Mouse (Mus musculus) hindbrain, embryonic 16.5 days (tissue): ENCODE measurements around the gene Zfand2a. TPM values are rescaled to one million over a fixed set of nuclear protein-coding genes. Genes with fewer than 3 reads are reported as not detected.

ENCODE experiments used
- ATAC-seq: fragments of 200-750 bp; cut with Nextera tagmentation; 2 replicates; pipeline ENCODE4 v1.8.0; 2017; ENCODE audit warnings: moderate TSS enrichment, moderate library complexity
- H3K27ac ChIP-seq: fragments of 300-500 bp; sonication (generic); 2 replicates; pipeline ENCODE4 v1.5.1; 2014; ENCODE audit warnings: low read depth, mild to moderate bottlenecking, control low read depth, low read length, moderate library complexity
- H3K27me3 ChIP-seq: fragments of 300-500 bp; sonication (generic); replicated peaks from 2 replicates; pipeline ENCODE4 v1.6.1; 2014; ENCODE audit warnings: low read length; ENCODE audit not compliant: control insufficient read depth, insufficient read depth
- H3K36me3 ChIP-seq: fragments of 300-500 bp; sonication (generic); 2 replicates; pipeline ENCODE4 v1.6.1; 2014; ENCODE audit warnings: mild to moderate bottlenecking, low read length, moderate library complexity, mixed read lengths; ENCODE audit not compliant: control insufficient read depth, insufficient read depth
- H3K4me1 ChIP-seq: fragments of 300-500 bp; sonication (generic); 2 replicates; pipeline ENCODE4 v1.6.1; 2014; ENCODE audit warnings: low read depth, low read length; ENCODE audit not compliant: control insufficient read depth, insufficient read depth
- H3K4me2 ChIP-seq: fragments of 300-500 bp; sonication (generic); 2 replicates; pipeline ENCODE4 v1.6.1; 2014; ENCODE audit warnings: mild to moderate bottlenecking, low read length, control low read depth, moderate library complexity
- H3K4me3 ChIP-seq: fragments of 300-500 bp; sonication (generic); 2 replicates; pipeline ENCODE4 v1.5.1; 2014; ENCODE audit warnings: mild to moderate bottlenecking, low read length, control low read depth, moderate library complexity
- H3K9ac ChIP-seq: fragments of 300-500 bp; sonication (generic); 2 replicates; pipeline ENCODE4 v1.6.1; 2014; ENCODE audit warnings: low read depth, mild to moderate bottlenecking, control low read depth, low read length, moderate library complexity
- H3K9me3 ChIP-seq: fragments of 300-500 bp; sonication (generic); 2 replicates; pipeline ENCODE4 v1.6.1; 2014; ENCODE audit warnings: mild to moderate bottlenecking, low read length, moderate library complexity; ENCODE audit not compliant: control insufficient read depth
- whole genome bisulfite sequencing: fragments of 180-500 bp; shearing (Covaris S2); extraction: QIAGEN DNeasy Blood & Tissue Kit; methylation state at CpG from one replicate; pipeline ENCODE4 v1.1.7; 2014; 5-methylcytosine and 5-hydroxymethylcytosine counted together
- polyA plus RNA-seq: library from polyadenylated mRNA; unstranded; fragments of >200 nt; fragmentation: Nextera tagmentation; extraction: Ambion mirVana; gene quantifications from 2 replicates; pipeline ENCODE4 v1.2.1, GENCODE M21; 2015

Zfand2a gene
- polyA plus RNA-seq, 1 experiment from 2014 or later, result 24.5 TPM

DNA sequence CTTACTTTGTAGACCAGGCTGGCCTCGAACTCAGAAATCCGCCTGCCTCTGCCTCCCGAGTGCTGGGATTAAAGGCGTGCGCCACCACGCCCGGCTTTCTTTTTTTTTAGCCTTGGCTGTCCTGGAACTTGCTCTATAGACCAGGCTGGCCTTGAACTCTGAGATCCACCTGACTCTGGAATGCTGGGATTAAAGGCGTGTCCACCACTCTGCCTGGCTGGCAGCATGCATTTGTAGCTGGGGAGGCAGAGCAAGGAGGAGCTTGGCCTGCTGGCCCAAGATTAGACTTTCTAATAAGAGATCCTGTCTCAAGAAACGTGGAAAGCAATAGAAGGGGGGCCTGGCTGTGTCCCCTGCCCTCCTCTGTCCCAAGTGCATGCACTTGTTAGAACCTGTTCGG lies 3.9 kb downstream of the Zfand2a start:
- H3K4me2 ChIP-seq, result no peak overlapping the region
- H3K27me3 ChIP-seq, result no peaks in the 10 kb centered on the region
- H3K36me3 ChIP-seq, result peaks cover 21% of the 10 kb centered on the region
- WGBS, result 91% methylated on average over 10 of the region's 10 CpGs
- no peak overlapping the region for H3K9ac ChIP-seq
- H3K4me1 ChIP-seq, result peaks cover 12% of the 10 kb centered on the region
- no peaks in the 10 kb centered on the region for H3K9me3 ChIP-seq
- H3K4me3 ChIP-seq, result no peak overlapping the region
- ATAC-seq, result no peak
- no peak overlapping the region for H3K27ac ChIP-seq

DNA sequence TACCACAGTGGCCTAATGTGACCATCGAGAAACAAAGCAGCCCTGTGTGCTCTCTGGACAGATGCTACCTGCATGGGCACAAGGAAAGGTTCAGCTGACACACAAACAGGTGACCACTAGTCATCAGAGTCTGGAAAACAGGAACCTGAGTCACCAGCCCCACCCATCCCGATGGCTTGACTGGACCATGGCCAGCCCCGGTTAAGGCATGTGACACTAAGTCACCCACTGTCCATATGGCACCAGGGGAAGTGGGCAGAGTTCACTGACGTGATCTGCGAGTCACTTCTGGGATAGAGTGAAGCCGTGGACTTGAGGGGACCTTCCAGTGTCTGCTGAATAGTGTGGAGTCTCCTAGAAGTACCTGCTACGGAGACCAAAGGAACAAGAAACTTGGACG lies 5.3 kb downstream of the Zfand2a start:
- Histone ChIP-seq H3K4me3 (no peak overlapping the region), H3K36me3 (peaks cover 29% of the 10 kb centered on the region), H3K27ac (no peak overlapping the region), H3K27me3 (no peaks in the 10 kb centered on the region), H3K4me2 (no peak overlapping the region), H3K9me3 (no peaks in the 10 kb centered on the region), H3K9ac (no peak overlapping the region), H3K4me1 (peaks cover 9% of the 10 kb centered on the region)
- WGBS, result 95% methylated on average over 8 of the region's 8 CpGs
- ATAC-seq, result no peak

DNA sequence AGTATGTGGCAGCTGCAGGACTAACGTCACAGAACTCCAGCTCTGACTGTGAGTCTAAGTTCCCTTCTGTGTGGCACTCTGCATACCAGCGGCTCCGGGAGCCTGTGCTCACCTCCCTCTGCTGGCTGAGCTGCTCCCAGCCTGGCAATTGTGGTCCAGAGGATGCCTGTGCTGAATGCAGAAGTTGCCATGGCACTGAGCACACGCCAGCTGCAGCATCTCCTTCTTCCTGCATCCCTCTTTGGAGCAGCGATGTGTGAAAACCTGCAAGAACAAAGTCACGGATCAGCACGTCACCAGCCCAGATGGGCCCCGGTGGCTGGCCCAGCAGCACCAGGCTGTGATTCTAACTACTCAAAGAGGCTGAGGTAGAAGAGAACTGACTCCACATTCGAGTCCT lies 9.6 kb downstream of the Zfand2a start:
- H3K4me1 ChIP-seq, result no peaks in the 10 kb centered on the region; the same call in 1 of the 2 replicates
- no peaks in the 10 kb centered on the region for H3K27me3 ChIP-seq
- H3K36me3 ChIP-seq, result peaks cover 51% of the 10 kb centered on the region
- H3K4me3 ChIP-seq, result no peak overlapping the region
- H3K4me2 ChIP-seq, result no peak overlapping the region
- WGBS, result 46% methylated on average over 9 of the region's 9 CpGs
- ATAC-seq, result no peak; the same call in 1 of the 2 replicates
- H3K27ac ChIP-seq, result no peak overlapping the region
- H3K9me3 ChIP-seq, result no peaks in the 10 kb centered on the region
- no peak overlapping the region for H3K9ac ChIP-seq

GRCm38 (mm10) chr5:139467998-139468397 lies 16.4 kb downstream of the Zfand2a start:
- no peaks in the 10 kb centered on the region for H3K27me3 ChIP-seq
- no peak overlapping the region for H3K27ac ChIP-seq
- H3K9ac ChIP-seq, result no peak overlapping the region
- H3K36me3 ChIP-seq, result peaks cover 17% of the 10 kb centered on the region
- no peak overlapping the region for H3K4me2 ChIP-seq
- no peaks in the 10 kb centered on the region for H3K4me1 ChIP-seq
- WGBS, result 60% methylated on average over 5 of the region's 5 CpGs
- 0 out of 2 replicates have a peak, but pooled peaks have one; percentile 50 for ATAC-seq
- H3K9me3 ChIP-seq, result no peaks in the 10 kb centered on the region
- no peak overlapping the region for H3K4me3 ChIP-seq

GRCm38 (mm10) chr5:139466801-139467200 lies 17.5 kb downstream of the Zfand2a start:
- WGBS, result 74% methylated on average over 4 of the region's 4 CpGs
- Histone ChIP-seq H3K36me3 (peaks cover 5% of the 10 kb centered on the region), H3K27ac (no peak overlapping the region), H3K4me3 (no peak overlapping the region), H3K4me1 (no peaks in the 10 kb centered on the region), H3K4me2 (no peak overlapping the region), H3K27me3 (no peaks in the 10 kb centered on the region), H3K9ac (no peak overlapping the region), H3K9me3 (no peaks in the 10 kb centered on the region)
- ATAC-seq, result no peak

GRCm38 (mm10) chr5:139466373-139466772 lies 18.0 kb downstream of the Zfand2a start:
- Histone ChIP-seq H3K4me2 (no peak overlapping the region), H3K27ac (no peak overlapping the region), H3K4me3 (no peak overlapping the region), H3K36me3 (peaks cover 3% of the 10 kb centered on the region), H3K27me3 (no peaks in the 10 kb centered on the region), H3K4me1 (no peaks in the 10 kb centered on the region), H3K9me3 (no peaks in the 10 kb centered on the region), H3K9ac (no peak overlapping the region)
- WGBS, result 67% methylated on average over 2 of the region's 2 CpGs
- no peak for ATAC-seq

GRCm38 (mm10) chr5:139464874-139465273 lies 19.5 kb downstream of the Zfand2a start:
- no peak for ATAC-seq
- 78% methylated on average over 4 of the region's 4 CpGs for WGBS
- no peak overlapping the region for H3K4me2 ChIP-seq

DNA sequence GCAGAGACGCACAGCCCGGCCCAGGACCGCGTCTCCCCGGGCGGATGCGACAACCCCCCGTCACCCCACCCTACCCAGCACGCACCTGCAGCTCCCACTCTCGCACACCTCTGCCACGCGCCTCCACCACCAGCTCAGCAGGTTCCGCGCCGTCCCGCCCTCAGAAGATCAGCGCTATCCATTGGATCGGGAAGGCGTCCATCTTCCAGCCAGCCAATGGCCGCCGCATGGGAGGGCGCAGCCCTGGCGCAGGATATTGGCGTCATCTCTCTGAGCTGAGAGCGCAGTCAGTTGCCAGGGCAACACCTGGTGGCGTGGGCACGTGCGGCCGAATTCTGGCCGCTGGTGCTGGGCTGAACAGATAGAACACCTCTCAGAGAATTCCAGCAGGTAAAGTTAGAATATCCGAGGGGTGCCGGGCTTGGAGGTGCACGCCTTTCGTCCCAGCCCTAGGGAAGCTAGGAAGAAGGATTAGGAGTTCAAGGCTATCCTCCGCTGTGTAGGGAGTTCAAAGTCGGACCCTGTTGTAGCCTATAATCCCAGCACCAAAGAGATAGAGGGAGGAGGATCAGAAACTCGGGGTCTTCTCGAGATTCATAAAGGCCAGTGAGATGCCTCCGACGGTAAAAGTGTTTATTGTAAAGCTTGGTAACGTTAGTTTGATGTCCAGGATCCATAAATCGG lies 23.8 kb downstream of the Zfand2a start, which contains the start of gene 3110082I17Rik:
3110082I17Rik (minus strand) TSS at position 144 of the 684 bp plus-strand sequence.
- Histone ChIP-seq H3K9me3 (no peaks in the 10 kb centered on the region), H3K9ac (peak within 1 kb of the TSS; percentile 71), H3K4me1 (peaks cover 15% of the 10 kb centered on the region), H3K4me3 (peak within 1 kb of the TSS; percentile 71), H3K36me3 (no peaks in the 10 kb centered on the region), H3K27me3 (no peaks in the 10 kb centered on the region), H3K4me2 (peak within 1 kb of the TSS; percentile 94), H3K27ac (no peak within 1 kb of the TSS)
- ATAC-seq, result peak; percentile 99
- 3% methylated on average over 42 of the region's 42 CpGs for WGBS

More at GRCm38 (mm10) chr5:139464874-139465273, 19.5 kb downstream of the Zfand2a start:
- H3K27ac ChIP-seq, result no peak overlapping the region
- H3K4me1 ChIP-seq, result peaks cover 6% of the 10 kb centered on the region
- no peaks in the 10 kb centered on the region for H3K27me3 ChIP-seq
- no peaks in the 10 kb centered on the region for H3K9me3 ChIP-seq
- no peaks in the 10 kb centered on the region for H3K36me3 ChIP-seq
- no peak overlapping the region for H3K9ac ChIP-seq
- H3K4me3 ChIP-seq, result no peak overlapping the region

DNA sequence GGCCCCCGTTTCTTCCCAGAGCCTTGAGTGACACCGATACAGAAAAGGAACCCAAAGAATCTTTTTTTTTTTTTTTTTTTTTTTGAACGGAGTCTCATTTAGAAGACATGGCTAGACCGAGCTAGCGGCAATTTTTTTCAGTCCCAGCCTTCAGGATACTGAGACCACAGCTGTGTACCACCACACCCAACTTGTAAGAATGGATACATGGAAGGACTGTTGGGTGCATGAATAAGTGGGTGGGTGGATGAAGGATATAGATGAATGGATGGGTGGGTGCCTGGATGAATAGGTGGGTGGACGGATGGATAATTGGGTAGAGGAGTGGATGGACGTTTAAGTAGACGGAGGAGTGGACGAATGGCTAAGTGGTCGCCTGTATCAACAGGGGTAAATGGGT lies 24.4 kb downstream of the Zfand2a start:
- Histone ChIP-seq H3K4me3 (peak overlapping the region; percentile 71), H3K9me3 (no peaks in the 10 kb centered on the region), H3K27me3 (no peaks in the 10 kb centered on the region), H3K27ac (no peak overlapping the region), H3K36me3 (no peaks in the 10 kb centered on the region; the same call in 1 of the 2 replicates), H3K9ac (peak overlapping the region; percentile 71), H3K4me2 (peak overlapping the region; percentile 94), H3K4me1 (peaks cover 15% of the 10 kb centered on the region)
- no peak for ATAC-seq
- WGBS, result 8% methylated on average over 10 of the region's 10 CpGs
